Mouse (Mus musculus) right cerebral cortex, adult 2 months (tissue): ENCODE data around the gene Ttll4.
A peak's percentile ranks its signal among the peaks of the same experiment; 100 is the strongest.

Experiments used
- DNase-seq, 2 experiments: peaks; one replicate each; pipeline ENCODE4 v3.0.0; 2021 to 2022; ENCODE audit warnings: low spot score in 2 of 2

Gene Ttll4

GRCm38 (mm10) chr1:74712046-74712445 is 50.5 kb downstream of the Ttll4 start:
- no peak for DNase-seq

DNA sequence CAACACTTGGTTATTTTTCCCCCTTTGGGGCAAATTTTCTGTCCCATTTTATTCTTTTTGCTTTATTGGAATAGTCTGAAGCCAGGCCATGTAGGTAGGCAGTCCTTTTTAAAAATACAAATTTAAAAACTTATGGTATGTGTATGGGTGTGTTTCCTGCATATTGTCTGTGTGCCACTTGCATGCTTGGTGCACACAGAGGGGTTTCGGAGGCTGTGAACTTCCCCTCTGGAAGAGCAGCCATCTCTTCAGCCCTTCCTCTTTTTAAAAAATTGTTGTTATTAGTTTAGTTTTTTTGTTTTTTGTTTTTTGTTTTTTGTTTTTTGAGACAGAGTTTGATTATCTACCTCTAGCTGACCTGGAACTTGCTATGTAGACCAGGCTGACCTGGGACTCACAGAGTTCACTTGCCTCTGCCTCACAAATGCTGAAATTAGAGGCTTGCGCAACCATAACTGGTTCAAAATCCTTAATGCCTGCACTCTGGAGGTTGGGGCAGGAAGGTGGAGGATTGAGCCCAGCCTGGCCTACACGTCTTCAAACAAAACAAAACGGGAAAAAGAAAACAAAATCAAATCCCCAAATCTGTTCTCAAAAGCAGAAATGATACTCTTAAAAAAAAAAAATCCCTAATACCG is 51.0 kb downstream of the Ttll4 start:
- DNase-seq: no peak

DNA sequence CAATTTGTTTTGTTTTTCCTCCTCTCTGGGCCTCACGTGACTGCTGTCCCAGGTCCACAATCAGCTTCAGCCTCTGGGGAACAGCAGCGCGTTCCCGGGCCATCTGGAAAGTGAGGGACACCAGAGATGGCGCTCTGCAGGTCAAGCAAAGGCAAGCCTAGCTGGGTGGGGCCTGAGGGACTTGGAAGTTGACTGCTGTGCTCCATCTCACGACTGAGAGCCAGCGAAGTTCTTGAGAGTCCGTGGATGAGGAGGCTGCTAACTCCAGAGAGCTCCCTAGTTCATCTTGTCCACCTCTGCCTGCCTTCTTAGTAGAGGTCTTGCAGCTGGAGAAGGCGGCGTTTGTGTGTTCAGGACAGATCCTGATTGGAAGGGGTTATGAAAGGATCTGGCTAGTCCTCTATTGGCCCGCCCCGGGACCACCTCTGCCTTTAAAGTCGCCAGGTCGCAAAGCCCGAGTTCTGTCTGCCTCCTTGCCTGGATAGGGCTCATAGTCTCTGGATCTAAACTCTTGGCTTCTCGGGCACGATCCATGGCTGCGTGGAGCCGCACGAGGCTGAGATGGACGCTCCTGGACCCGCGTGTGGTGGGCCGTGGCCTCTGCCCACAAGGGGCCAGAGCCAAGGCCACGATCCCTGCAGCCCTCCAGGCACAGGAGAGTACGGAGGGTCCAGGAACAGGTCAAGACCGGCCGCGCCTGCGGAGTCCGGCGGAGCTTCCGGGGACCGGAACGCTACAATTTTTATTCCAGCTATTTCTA is 51.7 kb downstream of the Ttll4 start, which contains the start of gene Cyp27a1:
Gene Cyp27a1 (plus strand): TSS at position 476 of the 760 bp plus-strand sequence.
- peak; percentile 12 to 13 for DNase-seq

GRCm38 (mm10) chr1:74713859-74714730 is 52.5 kb downstream of the Ttll4 start:
- DNase-seq: no peak

- DNase-seq: no peak
Observed at GRCm38 (mm10) chr1:74714967-74715366, 53.4 kb downstream of the Ttll4 start.

DNA sequence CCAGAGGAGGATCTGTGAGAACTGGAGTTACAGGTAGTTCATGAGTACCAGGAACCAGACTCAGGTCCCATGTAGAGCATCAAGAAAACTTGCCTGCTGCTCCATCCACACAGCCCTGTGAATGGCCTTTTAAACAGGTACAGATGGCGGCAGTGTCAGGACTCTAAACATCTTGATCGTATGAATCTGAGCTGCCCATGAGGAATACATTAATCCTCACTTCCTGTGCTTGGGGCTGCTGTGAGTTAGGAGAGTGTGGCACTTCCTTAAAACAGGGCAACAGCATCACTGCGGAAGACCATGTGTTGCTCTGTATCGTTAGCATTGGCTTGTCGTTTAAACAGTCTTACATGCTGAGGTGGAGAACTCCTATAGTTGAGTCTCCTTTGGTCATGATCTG is 53.9 kb downstream of the Ttll4 start:
- DNase-seq: no peak

- no peak for DNase-seq
Observed at GRCm38 (mm10) chr1:74715886-74716285, 54.3 kb downstream of the Ttll4 start.

- no peak for DNase-seq
Observed at GRCm38 (mm10) chr1:74718113-74718512, 56.6 kb downstream of the Ttll4 start.

DNA sequence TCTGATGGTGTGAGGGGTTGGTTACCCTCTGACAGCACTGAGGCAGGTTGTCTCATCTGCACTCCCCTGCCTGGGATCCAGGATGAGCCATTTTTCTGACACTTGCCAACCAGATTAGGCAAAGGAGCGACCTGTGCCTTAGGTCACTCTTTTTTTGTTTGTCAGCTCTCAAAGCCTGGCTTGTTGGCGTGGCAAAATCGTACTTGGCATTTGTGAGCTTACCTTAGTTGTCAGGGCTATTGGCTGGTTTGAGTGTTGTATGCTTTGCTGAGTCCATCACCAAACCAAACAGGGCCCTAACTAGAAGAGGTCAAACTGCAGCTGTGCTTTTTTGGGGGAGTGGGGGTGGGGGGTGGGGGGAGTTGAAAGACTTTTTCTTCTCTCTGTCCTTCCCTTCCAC is 57.7 kb downstream of the Ttll4 start:
- no peak for DNase-seq

DNA sequence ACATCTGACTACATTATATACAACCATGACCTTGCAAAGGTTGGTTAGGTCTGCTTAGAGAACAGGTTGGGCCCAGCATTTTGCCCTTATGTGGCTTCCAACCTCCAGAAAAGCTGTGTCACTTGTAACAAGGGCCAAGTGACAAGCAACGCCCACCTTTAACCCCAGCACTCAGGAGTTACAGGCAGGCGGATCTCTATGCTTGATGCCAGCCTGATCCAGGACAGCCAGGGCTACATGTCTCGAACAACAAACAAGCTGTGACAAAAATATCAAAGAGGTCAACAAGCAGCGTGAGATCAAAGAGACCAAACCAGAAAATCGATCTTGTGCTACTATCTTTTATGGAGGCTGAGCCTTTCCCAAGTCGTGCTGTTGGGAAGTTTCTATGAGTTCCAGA is 60.1 kb downstream of the Ttll4 start:
- no peak for DNase-seq

DNA sequence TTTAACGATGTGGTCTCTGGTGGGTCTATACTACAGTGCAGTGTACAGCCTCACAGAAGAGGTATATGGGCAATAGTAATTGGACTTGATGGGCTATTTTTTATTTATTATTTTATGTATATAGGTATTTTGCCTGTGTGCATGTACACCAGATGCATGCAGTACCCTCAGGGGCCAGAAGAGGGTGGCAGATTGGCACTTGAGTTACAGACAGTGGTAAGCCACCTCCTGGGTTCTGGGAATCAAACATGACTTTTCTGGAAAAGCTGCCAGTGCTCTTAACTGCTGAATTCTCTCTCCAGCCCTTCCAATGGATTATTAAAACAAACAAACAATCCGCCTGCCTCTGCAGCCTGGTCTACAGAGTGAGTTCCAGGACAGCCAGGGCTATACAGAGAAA is 62.2 kb downstream of the Ttll4 start:
- DNase-seq: no peak

DNA sequence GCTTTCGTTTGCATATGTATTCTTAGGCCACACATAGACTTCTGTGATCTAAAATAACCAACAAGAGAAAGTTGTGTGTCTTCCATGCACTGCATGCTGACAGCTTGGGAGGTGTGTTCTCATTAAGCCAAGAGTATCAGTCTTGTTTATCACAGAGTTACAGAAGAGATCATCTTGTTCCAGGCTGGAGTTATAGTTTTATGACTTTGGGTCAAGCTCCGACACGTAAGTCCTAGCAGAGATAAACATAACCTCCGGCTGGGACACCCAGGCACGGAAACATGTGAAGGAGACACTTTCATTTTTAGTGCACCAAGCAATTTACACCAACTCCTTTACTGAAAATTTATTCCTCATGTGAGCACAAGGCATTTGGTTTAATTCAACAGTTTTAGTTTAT is 64.6 kb downstream of the Ttll4 start:
- no peak for DNase-seq

DNA sequence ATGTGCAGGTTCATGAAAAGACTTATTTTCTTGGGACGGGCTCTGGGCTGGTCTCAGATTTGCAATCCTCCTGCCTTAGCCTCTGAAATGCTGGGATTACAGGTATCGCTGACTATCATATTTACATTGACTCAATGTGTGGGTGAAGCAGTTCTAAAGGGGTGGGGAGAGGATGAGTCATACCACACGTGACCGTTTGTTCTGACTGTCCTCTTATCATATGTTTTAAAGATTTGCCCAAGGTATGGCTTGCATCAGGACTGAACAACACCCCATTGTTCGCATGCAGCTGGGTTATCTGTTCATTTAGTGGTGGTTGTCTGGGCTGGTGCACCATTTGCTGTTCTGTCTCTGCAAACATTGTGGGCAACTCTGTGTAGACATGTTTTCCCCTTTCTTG is 65.1 kb downstream of the Ttll4 start:
- no peak for DNase-seq

- no peak for DNase-seq
Observed at GRCm38 (mm10) chr1:74728446-74728845, 66.9 kb downstream of the Ttll4 start.

- no peak for DNase-seq
Observed at GRCm38 (mm10) chr1:74736977-74737376, 75.4 kb downstream of the Ttll4 start.

DNA sequence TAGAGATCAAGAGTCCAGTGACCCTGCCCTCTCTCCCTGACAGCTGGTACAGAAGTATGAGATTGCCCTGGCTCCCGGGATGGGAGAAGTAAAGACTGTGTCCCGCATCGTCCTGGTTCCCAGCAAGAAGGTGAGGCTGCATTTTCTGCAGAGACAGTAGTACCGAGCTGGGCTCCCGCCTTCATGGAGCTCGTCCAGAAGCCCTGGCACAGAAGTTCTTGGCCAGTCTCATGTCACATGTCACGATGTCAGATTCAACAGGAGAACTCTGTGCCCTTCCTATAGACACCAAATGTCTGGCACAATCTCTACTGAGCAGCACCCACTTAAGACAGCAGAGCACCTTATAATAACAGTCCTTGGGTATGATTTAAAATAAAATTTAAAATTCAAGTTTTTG is 76.0 kb downstream of the Ttll4 start:
- no peak for DNase-seq

DNA sequence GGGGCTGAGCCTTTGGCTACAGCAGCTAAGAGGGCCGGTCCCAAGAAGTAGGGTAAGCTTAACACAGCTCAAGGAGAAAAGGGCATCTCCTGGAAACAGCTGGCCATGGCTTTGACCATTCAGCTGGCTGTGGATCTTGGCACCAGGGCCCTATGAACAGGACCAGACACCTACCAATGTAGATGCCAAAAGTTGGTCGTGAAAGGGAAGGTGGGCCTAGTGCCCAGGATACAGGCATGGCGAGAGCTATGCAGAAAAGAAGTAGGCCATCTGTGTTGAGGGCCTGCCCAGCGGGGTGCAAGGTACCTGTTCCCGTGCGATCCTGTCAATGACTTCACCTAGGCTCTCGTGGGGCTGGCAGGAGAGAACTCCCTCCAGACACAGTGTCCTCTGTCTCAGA is 79.3 kb downstream of the Ttll4 start:
- no peak for DNase-seq

GRCm38 (mm10) chr1:74747335-74747734 is 85.8 kb downstream of the Ttll4 start:
- no peak for DNase-seq

- peak; percentile 40 to 46 for DNase-seq
Observed at GRCm38 (mm10) chr1:74748643-74749271, 87.2 kb downstream of the Ttll4 start, which contains the start of gene Prkag3. Gene Prkag3, minus strand, starts transcription at chr1:74749221.

DNA sequence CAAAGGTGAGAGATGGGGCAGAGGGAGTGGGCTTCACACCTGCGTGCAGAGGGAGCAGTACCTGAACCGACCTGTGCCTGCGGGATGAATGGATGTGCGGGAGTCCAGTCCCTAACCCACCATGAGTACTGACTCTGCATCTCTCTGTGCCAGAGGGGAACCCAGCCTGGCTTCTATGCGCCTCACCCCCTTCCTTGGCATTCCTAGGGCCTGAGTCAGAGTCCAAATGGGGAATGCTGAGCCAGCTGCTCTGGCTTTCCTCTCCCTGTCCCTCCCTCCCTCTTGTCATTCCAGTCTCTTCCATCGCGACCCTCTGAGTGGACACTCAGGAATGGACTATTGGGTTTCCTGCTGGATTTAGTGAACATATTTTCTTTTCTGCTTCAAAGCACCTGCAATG is 87.8 kb downstream of the Ttll4 start:
- DNase-seq: no peak

- no peak for DNase-seq
Observed at GRCm38 (mm10) chr1:74750683-74751082, 89.1 kb downstream of the Ttll4 start.

DNA sequence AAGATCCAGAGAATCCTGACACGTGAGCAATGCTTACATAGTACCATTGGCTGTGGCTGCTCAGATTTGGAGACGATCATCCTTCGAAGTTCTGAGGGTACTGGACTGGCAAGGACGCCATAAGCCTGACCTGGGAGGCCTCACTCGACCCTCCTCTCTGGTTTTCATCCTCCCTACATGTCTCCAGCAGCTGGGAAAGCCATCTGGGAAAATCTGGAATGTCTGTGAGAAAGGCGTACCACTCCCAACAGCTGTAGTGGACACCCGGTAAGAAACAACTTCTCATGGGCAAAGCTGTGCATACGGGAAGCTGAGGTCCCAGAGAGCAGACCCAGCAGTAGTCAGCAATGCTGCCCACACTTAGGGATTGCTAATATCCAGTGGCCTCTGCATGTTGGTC is 90.6 kb downstream of the Ttll4 start:
- no peak for DNase-seq
